Mouse (Mus musculus): ENCODE data around the gene Gm15107. TPM values are rescaled to one million over a fixed set of nuclear protein-coding genes. Genes with fewer than 3 reads are reported as not detected.

Gm15107 gene
- polyA plus RNA-seq (2014; fragmentation: Illumina TruSeq; extraction: RNeasy Lipid Tissue Mini Kit (QIAGEN cat#74804); ENCODE audit: low read depth, low replicate concordance), result not detected

DNA sequence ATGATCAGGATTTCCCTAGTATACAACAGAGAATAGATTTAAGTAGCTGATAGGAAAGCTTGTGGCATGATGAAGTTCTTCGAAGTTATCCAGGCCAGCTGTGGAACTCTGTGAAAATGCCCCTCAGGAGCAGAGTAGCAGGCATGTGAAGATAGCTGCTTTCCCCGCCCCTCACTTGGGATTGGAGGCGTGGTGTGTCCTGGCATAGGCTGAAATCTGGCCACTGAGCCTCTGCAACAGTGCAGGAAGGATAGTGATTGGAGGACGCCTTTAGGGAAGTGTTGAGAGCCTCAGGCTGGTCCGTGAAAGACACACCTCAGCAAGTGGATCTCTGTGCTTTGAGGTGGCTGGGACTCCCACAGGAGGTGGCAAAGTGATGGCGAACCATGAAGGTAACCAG, at the start of gene Gm15107:
Gene Gm15107, plus strand, starts transcription at position 301 of the 400 bp plus-strand sequence.

Other genes with a start within 250 kb of the Gm15107 start
- not detected for gene Gm15080, start 187.7 kb upstream of the Gm15107 start, polyA plus RNA-seq (2014; fragmentation: Illumina TruSeq; extraction: RNeasy Lipid Tissue Mini Kit (QIAGEN cat#74804); ENCODE audit: low read depth, low replicate concordance)

Measured in heart, adult 10 weeks (tissue).